Mouse (Mus musculus) bone marrow macrophage, adult 2 months (primary cell): ENCODE data around the gene 1700016D06Rik.

Experiments
- CTCF ChIP-seq: IDR thresholded peaks from 2 replicates; pipeline ENCODE4 v1.5.1; 2012; ENCODE audit warnings: low read depth, mild to moderate bottlenecking, low read length, moderate library complexity
- POLR2A ChIP-seq: IDR thresholded peaks from 2 replicates; pipeline ENCODE4 v1.6.1; 2012; ENCODE audit warnings: mild to moderate bottlenecking, low read depth, low read length, borderline replicate concordance

- no peak for TF ChIP-seq CTCF
- TF ChIP-seq POLR2A, result no peak
These were observed 67.4 kb downstream of the 1700016D06Rik start for GRCm38 (mm10) chr8:11633414-11633813.
